Mouse (Mus musculus): ENCODE data around the gene Plppr2. TPM values are rescaled to one million over a fixed set of nuclear protein-coding genes. Genes with fewer than 3 reads are reported as not detected.

The Plppr2 gene
- under 1 TPM; 0.49 to 0.64 TPM for total RNA-seq (2021)
- long read RNA-seq, experiment 1 = 0 reads
- long read RNA-seq, experiment 2, partial matches to known transcripts = 2 of 2 reads
- long read RNA-seq, experiment 2, other reads (novel, unspliced or antisense) = 0 of 2 reads

- peak; percentile 86 to 92 for DNase-seq
- intact Hi-C loops (cut with DNase I) = no loop called here
Observed at GRCm38 (mm10) chr9:21936692-21937570, at the start of gene Plppr2. Plppr2 (plus strand) TSS chr9:21937033.

GRCm38 (mm10) chr9:21889229-21889628 is 47.6 kb upstream of the Plppr2 start:
- intact Hi-C loops (cut with DNase I) = no loop called here
- no peak for DNase-seq

- intact Hi-C loops (cut with DNase I) = no loop called here
- peak in 1 of 2 experiments; percentile 47 for DNase-seq
Observed at GRCm38 (mm10) chr9:21901223-21901820, 35.5 kb upstream of the Plppr2 start.

- DNase-seq = no peak
- intact Hi-C loops (cut with DNase I) = no loop called here
Observed at GRCm38 (mm10) chr9:21904031-21904430, 32.8 kb upstream of the Plppr2 start.

GRCm38 (mm10) chr9:21908216-21908615 is 28.6 kb upstream of the Plppr2 start:
- DNase-seq = no peak
- intact Hi-C loops (cut with DNase I) = no loop called here

- intact Hi-C loops (cut with DNase I) = no loop called here
- DNase-seq = no peak
Observed at GRCm38 (mm10) chr9:21909474-21910223, 27.2 kb upstream of the Plppr2 start.

GRCm38 (mm10) chr9:21916851-21917492 is 19.9 kb upstream of the Plppr2 start:
- no peak for DNase-seq
- intact Hi-C loops (cut with DNase I) = no loop called here

- DNase-seq = no peak
- intact Hi-C loops (cut with DNase I) = no loop called here
Observed at GRCm38 (mm10) chr9:21917493-21918034, 19.3 kb upstream of the Plppr2 start.

GRCm38 (mm10) chr9:21918035-21918592 is 18.7 kb upstream of the Plppr2 start, which contains the start of gene Rab3d:
Rab3d (minus strand) TSS chr9:21918192.
- peak; percentile 90 to 91 for DNase-seq

GRCm38 (mm10) chr9:21918692-21919384 is 18.0 kb upstream of the Plppr2 start:
- no peak for DNase-seq
- intact Hi-C loops (cut with DNase I) = no loop called here

More at GRCm38 (mm10) chr9:21918035-21918592, 18.7 kb upstream of the Plppr2 start, which contains the start of gene Rab3d:
- intact Hi-C loops (cut with DNase I) = no loop called here

GRCm38 (mm10) chr9:21923036-21923435 is 13.8 kb upstream of the Plppr2 start:
- no peak for DNase-seq
- intact Hi-C loops (cut with DNase I) = no loop called here

- intact Hi-C loops (cut with DNase I) = no loop called here
- no peak for DNase-seq
Observed at GRCm38 (mm10) chr9:21923490-21924098, 13.2 kb upstream of the Plppr2 start.

- intact Hi-C loops (cut with DNase I) = no loop called here
Observed at GRCm38 (mm10) chr9:21924099-21924493, 12.7 kb upstream of the Plppr2 start.

GRCm38 (mm10) chr9:21925034-21925433 is 11.8 kb upstream of the Plppr2 start:
- intact Hi-C loops (cut with DNase I) = no loop called here
- no peak for DNase-seq

More at GRCm38 (mm10) chr9:21924099-21924493, 12.7 kb upstream of the Plppr2 start:
- DNase-seq = peak; percentile 70 to 89

- intact Hi-C loops (cut with DNase I) = no loop called here
- no peak for DNase-seq
Observed at GRCm38 (mm10) chr9:21925506-21925905, 11.3 kb upstream of the Plppr2 start.

- DNase-seq = no peak
- intact Hi-C loops (cut with DNase I) = no loop called here
Observed at GRCm38 (mm10) chr9:21926155-21926554, 10.7 kb upstream of the Plppr2 start.

GRCm38 (mm10) chr9:21926784-21927183 is 10.0 kb upstream of the Plppr2 start:
- DNase-seq = no peak
- intact Hi-C loops (cut with DNase I) = no loop called here

GRCm38 (mm10) chr9:21927208-21927753 is 9.6 kb upstream of the Plppr2 start, which contains the start of the genes Ccdc159 and Tmem205:
Ccdc159 (plus strand) TSS chr9:21927471.
Tmem205 (minus strand) TSS chr9:21927556.
- peak; percentile 81 to 90 for DNase-seq
- intact Hi-C loops (cut with DNase I) = no loop called here

Data from gastrocnemius, postnatal 36 days (tissue).